Mouse (Mus musculus) NIH3T3 (cell line): Measurements from ENCODE around the gene Zdhhc13.

Source experiments
- DNase-seq: peaks from one replicate; pipeline ENCODE4 v3.0.0-alpha.2; 2012; ENCODE audit warnings: low read depth

Gene Zdhhc13

DNA sequence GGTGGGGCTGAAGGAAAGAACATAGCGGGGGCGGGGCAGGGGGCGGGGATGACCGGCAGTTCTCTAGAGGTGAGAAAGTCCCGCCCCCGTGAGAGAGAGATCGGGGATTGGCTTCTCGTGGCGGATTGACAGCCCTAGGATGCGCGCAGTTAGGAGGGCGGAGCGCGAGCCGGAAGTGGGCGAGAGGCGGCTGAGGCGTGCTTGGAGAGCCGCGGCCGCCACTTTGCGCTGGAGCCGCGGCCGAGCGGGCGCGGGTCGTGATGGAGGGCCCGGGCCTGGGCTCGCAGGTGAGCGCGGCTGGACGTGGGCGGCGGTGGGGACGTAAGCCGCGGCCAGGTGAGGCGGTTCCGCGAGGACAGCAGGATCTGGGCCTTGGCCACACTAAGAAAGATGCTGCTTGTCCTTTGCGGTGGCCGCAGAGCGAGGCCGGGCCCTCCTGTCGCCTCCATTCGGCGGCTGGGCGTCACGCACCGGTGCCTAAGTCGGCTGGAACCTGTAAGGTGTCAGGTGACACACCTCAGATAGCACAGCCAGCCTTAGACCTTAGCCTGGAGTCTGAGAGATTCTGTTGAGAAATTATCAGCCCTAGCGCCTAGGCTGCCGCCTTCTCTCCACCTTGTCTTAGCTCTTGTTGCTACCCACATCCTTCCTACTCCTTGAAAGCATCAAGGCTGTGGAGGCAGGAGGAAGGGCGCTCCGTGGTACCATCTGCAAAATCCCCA, at the start of gene Zdhhc13:
TSS of gene Zdhhc13 (plus strand) at position 153 of the 722 bp plus-strand sequence.
- peak; percentile 96 for DNase-seq

DNA sequence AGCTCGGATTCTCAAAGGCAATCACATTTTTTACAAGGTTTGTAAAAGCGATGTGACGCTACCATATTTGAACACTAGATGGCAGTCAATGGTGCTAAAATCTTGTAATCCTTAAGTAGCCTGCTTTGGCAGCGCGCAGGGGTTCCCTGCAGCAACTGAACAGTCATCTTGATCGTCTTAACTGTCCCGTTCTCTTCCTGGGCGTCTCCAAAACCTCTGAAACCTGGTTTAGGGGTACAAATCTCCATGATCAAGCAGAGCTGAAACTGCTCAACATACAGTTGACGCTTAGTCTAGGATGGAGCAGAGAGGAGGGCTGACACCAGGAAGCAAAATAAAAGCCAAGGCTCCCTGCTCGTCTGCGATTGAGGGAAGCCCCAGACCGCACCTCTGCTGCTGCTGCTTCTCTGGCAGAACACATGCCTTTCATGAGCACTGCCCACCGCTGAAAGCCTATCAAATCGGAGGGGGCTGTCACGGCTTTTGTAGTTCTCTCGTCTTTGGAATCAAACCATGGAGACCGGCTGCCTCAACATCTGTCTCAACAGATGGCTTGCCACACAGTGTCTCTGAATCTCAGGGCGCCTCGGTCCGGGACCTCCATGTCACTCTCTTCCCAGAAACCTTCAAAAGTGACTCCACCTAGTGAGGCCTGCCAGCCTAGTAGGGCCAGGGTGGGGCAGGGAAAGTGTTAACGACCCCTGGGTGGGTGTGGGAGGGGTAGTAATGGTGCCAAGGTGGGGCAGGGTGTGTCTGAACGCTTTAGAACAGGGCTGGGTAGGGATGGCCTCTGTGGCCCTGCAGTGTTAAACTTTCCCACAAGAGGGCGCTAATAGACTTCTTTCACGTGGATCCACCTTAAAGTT, 39.3 kb upstream of the Zdhhc13 start:
- peak; percentile 95 for DNase-seq

DNA sequence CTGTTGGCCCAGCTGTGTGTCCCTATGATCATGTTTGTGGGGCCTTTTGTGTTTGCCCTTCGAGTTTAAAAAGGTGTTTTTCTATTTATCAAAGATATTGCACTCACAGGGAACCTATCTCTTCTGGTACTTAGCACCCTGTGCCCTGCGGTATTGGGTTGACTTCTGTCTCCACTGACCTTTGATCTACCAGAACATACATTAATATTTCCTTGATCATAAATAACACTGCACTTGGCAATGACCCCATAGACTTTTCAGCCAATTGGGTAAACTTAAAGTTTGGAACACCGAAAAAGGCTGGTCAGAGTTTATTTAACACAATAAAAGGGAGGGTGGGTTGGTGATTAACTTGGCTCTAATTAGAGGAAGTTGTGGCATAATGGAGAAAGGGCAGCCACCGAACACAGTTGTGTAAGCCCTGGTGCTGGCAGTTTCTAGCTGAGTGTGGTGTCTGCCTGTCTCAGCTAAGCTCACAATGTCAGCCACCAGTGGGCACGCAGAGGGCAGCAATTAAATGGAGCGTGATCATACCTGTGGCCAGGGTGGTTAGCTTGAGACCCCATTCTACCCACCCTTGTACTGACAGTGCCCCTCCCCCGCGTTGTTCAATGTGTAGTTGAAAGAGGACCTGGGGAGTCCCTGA, 38.5 kb upstream of the Zdhhc13 start:
- no peak for DNase-seq

DNA sequence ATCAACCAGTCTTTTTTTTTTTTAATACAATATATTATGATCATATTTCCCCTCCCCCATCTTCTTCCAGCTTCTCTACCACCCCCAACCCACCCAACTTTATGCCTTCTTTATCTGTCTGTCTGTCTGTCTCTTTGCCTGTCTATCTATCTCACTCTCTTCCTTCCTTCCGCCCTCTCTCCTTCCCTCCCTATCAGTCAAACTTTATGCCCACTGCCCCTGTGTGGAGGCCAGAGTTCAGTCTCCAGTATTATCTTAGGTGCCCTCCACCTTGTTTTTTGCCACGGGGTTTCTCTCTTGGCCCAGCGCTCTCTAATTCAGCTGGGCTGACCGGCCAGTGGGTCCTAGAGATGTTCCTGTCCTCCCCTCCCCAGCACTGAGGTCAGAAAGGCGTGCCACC, 37.6 kb upstream of the Zdhhc13 start:
- DNase-seq = no peak

DNA sequence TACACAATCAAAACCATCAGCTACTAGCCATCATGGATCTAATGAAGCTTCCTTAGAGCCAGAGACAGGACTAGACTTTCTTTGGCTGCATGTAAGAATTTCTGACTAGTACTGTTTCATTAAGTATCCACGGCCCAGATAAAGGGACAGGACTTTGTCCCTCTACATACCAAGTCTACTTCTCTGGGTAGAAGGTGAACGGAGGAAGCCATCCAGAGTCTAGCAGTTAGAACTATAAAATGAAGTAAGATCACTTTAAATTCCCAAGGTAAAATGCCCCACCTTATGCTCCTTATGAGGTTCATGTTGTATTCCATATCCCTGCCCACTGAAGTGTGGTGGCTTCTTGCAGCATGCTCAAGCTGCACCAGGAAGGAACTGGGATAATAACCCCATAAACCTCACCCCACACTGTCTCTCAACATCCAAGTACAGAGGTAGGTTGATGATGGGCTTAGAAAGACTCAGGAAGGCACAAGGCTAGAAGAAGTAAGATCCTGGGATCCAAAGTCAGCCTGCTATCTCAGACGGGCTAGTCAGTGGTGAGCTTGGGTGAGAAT, 34.3 kb upstream of the Zdhhc13 start:
- no peak for DNase-seq

DNA sequence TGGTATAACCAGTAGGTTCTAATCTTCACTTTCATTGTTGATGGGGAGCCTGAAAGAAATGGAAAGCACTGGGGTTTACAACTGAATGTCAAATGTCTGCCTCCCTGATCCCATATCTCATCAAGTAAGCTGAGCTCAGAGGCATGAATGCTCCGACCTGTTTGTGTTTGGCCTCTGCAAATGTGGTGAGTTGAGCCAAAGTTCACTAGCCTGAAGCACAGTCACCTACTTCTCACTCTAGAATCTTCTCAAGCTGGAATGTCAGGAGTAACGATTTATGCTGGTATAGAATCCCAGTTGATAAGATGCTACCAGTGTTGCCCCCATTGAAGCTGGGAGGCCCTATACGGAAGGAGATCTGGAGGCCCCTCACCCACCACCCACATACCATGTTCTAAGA, 33.0 kb upstream of the Zdhhc13 start:
- DNase-seq = no peak

DNA sequence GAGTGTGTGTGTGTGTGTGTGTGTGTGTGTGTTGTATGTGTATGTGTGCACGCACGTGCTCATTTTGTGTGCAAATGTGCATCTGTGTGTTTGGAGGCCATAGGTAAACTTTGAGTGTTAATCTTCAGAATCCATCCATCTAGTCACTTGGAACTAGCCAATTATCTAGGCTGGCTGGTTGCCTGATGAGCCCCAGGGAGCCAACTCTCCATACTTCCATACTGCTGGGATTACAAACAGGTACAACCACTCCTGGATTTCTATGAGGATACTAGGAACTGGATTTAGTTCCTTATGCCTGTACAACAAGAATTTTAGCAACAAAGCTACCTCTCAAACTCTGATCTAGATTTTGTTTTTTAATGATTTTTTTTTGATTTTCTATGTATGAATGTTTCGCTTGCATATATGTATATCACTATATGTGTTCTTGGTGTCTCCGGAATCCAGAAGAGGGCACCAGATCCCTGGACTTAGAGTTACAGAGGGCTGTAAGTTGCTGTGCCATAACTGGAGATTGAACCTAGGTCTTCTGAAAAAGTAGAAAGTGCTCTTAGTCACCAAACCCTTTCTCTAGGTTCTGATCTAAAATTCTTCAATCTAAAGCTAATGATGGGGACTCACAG, 32.4 kb upstream of the Zdhhc13 start:
- DNase-seq = peak; percentile 50

DNA sequence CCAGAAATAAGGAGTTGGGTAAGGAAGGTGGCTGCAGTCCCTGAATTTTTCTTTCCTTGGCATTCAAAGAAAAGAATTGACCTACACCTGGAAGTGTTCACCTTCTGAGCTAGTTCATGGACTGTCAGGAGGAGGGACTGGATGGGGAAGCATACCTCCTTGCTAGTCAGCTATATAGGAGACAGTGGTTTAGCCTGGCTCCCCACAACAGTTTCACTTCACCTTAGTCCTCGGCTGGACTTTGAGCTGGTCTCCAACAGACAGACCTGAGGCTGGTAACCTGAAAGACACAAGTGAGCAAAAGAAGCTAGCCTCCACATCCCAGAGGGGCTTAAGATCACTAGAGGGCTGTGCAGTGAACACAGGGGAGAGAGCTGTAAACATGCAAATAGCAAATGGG, 30.7 kb upstream of the Zdhhc13 start:
- no peak for DNase-seq

DNA sequence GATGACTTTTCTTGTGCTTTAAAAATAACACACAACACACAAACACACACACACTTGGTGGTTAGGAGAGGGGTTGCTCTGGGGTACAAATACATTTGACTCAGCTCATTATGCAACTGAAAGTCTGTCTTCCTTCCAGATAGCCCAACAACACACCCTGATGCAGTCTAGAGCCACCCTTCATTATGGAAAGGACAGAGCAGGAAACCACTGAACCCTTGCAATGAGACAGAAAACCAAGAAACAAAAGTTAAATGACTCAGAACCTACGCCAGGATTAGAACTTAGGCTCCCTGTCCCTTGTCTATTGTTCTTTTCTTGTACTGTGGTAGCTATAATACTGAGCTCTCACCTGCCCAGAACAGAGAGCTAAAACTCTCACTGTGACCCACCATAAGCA, 28.0 kb upstream of the Zdhhc13 start:
- no peak for DNase-seq

DNA sequence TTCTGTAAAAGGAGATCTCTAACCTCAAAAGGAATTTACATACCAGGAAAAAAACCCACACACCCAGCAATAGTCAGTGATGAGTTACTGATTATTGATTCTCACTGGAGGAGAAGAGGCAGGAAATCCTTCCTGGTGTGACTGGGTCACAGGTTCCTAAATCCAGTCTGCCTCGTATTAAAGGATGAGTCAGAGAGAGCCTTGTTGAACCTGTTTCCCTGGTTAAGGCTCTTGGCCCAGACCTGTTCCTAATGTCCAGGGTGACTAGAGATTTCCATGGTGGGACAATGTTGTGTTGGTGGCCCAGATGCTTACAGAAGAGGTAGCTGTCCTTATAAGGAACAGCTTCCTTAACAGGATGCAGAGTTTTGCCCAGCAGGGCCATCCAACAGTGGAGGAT, 26.5 kb upstream of the Zdhhc13 start:
- no peak for DNase-seq

DNA sequence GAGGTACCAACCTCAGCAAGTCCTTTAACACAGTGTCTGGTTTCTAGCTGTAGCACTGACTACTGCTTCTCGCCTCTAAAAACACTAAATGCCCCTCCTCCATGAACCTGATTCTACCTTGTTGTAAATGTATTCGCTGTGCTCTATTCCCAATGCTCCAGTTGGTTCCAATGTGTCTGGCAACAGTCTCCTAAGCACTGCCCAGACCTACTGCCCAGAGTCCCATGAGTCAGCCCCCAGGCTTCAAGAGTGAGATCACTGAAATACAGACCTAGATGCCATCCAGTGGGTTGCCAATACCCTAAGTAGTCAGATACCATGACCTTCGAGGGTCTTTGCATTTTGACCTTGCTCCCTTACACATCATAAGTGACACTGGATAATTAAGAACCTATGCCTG, 26.1 kb upstream of the Zdhhc13 start:
- no peak for DNase-seq

DNA sequence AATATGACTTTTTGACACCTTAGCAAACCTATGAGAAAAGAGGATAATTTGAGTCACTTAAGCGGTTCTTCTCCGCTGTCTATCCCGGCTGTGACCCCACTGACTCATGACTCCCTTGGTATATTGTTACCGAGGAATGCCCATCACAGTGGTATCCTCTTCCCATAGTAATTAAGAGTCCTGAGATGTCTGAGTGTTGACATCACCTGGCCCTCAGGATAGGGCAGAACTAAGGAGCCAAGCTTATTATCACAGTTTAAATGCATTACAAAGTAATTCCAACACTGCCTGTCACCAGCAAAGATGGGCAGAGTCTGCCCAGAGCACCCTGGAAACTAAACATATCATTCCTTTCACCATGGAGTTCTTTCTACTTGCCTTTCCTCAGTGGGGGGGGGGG, 22.8 kb upstream of the Zdhhc13 start:
- no peak for DNase-seq

DNA sequence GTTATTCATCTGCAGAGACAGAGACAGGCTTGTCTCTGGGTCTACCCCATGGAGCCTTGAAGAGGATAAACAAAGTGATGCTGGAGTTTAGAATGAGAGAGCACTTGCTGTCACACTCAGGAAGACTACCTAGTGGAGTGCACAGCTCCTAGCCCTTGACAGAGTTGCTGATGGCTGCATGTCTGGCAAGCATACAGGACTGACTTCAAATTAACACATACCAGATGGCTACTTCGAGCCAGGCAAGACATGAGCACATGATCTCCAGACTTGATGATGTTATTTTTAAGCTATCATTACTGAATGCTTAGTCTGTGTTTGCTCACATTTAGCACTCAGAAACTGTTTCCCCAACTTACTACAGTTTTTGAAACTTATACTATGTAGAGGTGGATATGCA, 19.1 kb upstream of the Zdhhc13 start:
- peak; percentile 57 for DNase-seq

DNA sequence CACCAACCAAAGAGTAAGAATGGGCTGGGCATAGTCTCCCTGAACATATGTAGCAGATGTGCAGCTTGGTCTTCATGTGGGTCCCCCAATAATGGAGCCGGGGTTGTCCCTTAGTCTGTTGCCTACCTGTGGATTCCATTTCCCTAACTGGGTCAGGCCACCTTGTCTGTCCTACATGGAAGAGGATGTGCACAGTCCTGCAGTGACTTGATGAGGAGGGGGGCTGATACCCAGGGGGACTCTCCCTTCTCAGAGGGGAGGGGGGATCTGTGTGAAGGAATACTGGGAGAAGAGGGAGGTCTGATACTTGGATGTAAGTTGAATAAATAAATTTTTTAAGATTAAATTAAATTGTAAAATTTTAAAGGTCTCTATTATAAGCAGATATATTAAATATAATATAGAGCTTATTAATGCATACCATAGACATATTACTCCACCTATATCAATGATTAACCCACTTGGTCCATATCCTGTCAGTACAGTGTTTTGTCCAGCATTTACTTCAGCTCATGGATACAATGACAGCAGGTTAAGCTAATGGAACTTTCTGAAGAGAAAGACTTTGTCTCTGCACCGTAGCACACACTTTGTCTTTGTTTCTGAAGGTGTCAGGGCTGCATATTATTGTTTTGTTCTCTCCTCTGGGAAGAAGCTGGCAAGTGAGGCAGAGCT, 16.6 kb upstream of the Zdhhc13 start:
- no peak for DNase-seq

DNA sequence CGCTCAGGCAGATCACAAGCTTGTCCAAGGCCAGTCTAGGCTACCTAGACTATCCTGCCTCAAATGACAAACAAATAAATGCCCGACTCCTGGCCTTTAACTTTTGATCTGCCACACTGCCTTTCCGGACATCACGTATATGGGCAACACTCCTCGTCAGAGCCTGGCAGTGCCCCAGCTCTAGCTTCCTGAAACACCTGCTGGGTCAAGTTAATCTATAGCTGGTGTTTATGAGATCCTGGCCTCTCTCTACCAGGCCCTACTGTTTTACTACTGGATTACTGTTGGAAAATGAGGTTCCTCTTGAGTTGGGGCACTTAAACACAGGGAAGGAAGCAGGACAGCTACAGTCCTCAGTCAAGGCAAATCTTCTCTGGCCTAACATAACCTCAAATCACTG, 15.5 kb upstream of the Zdhhc13 start:
- DNase-seq = no peak

DNA sequence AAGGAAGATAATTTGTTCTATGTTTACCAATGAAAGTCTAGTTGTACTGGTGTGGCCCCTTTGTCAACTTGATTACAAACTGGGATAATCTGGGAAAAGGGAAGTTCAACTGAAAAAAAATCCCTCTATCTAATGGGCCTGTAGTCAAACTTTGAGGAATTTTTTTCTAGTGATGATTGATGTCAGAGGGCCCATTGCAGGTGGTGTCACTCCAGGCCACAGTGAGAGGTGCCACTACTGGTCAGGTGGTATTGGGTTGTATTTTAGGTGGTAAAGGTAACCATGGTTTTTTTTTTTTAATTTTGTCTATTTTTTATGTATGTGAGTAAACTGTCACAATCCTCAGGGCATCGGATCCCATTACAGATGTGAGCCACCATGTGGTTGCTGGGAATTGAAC, 14.2 kb upstream of the Zdhhc13 start:
- no peak for DNase-seq

DNA sequence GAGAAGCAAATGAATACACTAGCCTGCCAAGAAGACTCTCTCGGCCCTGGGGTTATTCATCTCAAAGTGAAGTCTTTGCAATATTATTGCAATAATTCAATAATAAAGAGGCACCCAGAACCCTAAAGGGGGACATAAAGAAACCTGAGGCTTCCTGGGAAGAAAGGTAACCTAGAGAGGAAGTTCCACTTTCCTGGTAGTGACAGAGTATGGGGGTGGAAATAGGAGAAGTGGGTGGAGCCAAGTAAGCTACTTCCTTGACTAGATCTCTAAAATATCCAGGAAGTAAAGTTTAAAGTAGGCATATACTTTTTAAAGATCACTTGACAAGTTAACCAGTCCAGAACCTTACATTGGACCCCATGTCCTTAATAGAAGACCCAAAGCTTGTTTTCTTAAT, 13.4 kb upstream of the Zdhhc13 start:
- DNase-seq = no peak

DNA sequence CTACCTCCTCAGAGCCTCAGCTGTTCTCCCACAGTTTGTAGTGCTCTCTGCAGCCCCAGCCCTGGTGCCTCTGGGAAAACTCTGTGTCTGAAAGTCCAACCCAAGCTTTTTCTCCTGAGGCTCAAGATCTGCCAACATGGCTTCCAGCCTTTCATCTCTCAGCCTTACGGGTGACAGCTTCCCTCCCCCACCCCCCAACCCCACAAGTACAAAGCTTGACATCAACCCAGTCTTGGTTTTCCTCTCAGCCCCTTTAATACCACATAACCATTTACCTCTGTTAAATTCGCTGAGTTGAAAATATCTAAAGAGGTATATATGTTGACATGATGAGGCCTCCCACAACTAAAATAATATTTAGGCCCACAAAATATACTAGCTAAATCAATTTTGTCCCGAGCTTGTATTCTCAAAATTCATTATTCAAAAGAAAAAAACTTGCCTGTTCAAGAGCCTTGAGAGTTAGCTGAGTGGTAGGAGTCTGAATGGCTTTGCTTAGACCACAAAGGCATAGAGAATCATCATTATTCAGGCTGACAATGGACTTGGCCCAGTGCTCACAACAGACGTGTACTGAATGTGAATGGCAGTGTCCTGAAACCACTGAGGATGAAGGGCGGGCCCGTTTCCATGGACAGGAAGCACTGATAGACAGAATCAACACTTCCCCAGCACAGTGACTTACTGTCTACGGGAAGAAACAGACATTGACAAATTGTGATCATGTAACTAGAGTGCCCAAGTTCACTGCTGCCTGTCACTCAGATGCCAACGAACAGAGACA, 10.9 kb upstream of the Zdhhc13 start:
- DNase-seq = no peak

DNA sequence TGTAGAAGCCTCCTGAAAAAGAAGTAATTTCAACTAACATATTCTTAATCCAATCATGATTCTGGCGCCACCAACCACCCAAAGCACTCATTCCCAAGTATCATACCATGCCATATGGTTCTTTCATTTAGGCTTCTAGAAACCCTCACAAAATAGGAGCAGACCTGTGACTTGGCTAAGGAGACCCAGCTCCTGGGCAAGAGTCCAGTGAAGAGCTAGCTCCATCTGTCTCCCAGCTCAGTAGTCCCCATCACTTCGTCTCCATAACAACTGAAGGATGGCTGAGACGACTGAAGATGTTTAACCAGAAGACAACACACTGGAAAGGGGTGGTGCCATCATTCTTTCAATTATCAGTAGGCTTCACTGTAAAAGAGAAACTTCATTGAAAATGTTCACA, 9.7 kb upstream of the Zdhhc13 start:
- no peak for DNase-seq

DNA sequence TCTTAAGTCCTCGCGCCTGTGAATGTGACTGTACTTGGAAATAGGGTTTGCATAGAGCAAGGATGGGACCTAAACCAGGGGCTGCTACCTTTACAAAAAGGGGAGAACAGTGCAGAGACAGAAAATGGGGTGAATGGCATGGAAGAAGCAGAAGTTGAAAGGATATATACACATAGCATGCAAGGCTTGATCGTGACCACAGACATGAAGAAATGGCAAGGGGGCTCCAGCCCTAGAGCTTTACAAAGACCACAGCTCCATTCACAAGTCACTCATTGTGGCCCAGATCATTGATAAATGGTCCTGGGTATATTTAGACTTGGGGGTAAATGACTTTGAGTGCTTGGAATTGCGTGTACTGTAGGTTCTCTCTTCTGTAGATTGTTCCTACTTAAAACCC, 6.4 kb upstream of the Zdhhc13 start:
- DNase-seq = no peak
